Mouse (Mus musculus): Measurements from ENCODE around the gene Mgat5.

Mgat5 gene

GRCm38 (mm10) chr1:127217665-127218064 is 12.8 kb downstream of the Mgat5 start:
- no peak for DNase-seq (ENCODE audit: low spot score in 2 of 2)

DNA sequence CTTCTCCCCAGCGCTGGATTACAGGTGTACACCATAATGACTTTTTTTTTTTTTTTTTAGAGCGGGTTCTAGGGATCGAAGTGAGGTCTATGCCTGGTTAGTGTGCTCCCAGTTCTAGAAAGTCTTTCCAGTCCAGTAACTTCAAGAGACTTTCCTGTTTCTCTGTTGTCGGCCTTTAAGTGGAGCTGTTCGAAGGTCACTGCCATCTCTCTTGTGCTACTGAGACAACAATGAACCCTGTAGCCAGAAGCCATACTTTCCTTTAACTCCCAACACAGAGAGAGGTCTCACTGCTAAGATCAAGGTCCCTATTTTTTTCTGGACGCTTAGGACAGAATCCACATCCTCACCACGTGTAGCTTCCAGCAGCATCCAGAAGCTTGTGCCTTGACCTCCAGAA is 13.4 kb downstream of the Mgat5 start:
- no peak for DNase-seq (ENCODE audit: low spot score in 2 of 2)

- no peak for DNase-seq (ENCODE audit: low spot score in 2 of 2)
Measured at GRCm38 (mm10) chr1:127219161-127219560, 14.3 kb downstream of the Mgat5 start.

- DNase-seq (ENCODE audit: low spot score in 2 of 2) = no peak
Measured at GRCm38 (mm10) chr1:127219621-127220020, 14.8 kb downstream of the Mgat5 start.

- DNase-seq (ENCODE audit: low spot score in 2 of 2) = no peak
Measured at GRCm38 (mm10) chr1:127221998-127222736, 17.4 kb downstream of the Mgat5 start.

DNA sequence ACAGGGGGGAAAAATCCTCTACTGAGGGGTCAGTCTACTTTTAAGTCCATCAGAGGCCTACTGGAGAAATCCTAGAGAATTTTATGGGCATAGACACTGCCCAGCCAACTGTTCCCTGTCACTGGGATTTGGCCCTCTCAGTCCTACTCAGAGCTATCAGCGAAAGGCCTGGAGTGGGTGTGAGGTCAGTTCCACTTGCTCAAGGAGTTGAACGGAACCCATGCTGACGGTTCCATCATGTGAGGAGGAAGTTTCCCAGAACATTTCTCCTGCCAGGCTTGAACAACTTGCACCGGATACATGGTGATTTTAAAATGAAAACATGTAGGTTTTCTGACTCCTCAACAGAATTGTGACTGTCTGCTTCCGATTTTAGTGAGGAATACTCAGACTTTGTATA is 20.2 kb downstream of the Mgat5 start:
- no peak for DNase-seq (ENCODE audit: low spot score in 2 of 2)

- no peak for DNase-seq (ENCODE audit: low spot score in 2 of 2)
Measured at GRCm38 (mm10) chr1:127229011-127229410, 24.2 kb downstream of the Mgat5 start.

GRCm38 (mm10) chr1:127230468-127230867 is 25.7 kb downstream of the Mgat5 start:
- no peak for DNase-seq (ENCODE audit: low spot score in 2 of 2)

DNA sequence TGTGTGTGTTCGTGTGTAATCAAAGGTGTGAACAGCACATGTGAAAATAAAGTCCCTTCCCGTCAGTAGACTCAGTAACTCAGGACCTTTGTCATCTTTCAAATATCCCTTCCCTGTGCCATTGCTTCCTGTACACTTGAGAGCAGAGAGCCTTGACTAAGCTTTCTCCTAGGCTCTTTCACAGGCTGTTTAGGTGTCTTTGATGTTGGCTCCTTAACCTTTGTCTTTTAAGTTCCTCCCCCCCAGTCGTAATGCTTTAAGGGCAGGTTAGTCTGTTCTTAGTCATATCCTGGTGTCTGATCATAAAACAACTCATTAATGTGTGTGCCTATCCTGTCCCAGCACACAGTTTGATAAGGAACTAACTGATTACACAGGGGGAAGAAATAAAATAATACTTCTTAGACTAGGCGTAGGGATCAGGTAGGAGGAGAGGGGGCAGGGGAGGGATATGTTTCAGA is 28.4 kb downstream of the Mgat5 start:
- no peak for DNase-seq (ENCODE audit: low spot score in 2 of 2)

GRCm38 (mm10) chr1:127235157-127235556 is 30.3 kb downstream of the Mgat5 start:
- no peak for DNase-seq (ENCODE audit: low spot score in 2 of 2)

- DNase-seq (ENCODE audit: low spot score in 2 of 2) = no peak
Measured at GRCm38 (mm10) chr1:127236396-127236795, 31.6 kb downstream of the Mgat5 start.

DNA sequence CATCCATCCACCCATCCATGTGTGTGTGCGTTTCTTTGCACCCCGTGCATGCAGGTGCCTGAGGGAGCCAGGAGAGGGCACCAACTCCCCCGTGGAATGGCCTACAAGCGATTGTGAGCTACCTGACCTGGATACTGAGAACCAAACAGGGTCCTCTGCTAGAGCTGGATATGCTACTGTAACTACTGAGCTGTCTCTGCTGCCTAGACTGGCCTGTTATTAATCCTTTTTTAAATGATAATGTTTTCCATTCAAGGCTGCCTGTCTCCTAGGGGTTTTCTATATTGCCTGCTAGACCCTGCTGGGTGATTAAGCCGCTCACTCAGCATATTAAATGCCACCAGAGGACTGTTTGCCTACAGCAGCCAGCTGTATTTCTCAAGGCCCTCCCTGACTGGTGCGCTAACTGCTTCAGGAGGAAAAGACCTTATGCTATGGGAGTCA is 34.1 kb downstream of the Mgat5 start:
- DNase-seq (ENCODE audit: low spot score in 2 of 2) = no peak

- no peak for DNase-seq (ENCODE audit: low spot score in 2 of 2)
Measured at GRCm38 (mm10) chr1:127239914-127240313, 35.1 kb downstream of the Mgat5 start.

- no peak for DNase-seq (ENCODE audit: low spot score in 2 of 2)
Measured at GRCm38 (mm10) chr1:127242151-127242887, 37.5 kb downstream of the Mgat5 start.

DNA sequence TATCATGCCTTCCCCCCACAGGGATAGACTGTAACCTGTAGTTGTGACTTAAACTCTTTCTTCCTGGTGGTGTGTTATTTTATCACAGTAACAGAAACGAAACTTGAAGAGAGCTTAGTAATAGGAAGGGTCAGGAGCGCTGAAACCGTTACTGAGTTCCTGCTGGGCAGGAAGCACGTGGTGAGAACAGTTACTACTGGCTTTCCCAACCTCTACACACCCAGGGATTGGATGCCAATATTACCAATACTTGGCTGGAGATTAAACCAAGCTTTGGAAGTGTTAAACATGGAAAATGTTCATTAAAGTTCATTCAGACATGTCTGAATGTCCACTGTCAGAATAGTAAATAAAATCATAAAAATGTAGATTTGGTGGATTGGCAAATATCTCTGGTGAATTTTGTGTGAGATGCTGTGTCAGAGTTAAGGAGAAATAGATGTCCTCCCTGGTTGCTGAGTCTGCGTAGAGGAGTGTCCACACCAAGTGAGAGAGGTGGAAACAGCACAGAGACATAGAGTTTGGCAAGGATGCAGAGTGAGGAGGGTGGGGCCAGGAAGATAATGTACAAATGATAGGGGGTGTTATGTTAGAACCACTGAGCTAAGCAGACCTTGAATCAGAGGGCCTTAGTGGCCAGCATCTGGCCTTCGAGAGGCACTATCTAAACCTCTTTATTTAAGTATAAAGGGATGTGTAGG is 38.2 kb downstream of the Mgat5 start:
- DNase-seq (ENCODE audit: low spot score in 2 of 2) = no peak

GRCm38 (mm10) chr1:127244054-127244770 is 39.4 kb downstream of the Mgat5 start:
- no peak for DNase-seq (ENCODE audit: low spot score in 2 of 2)

DNA sequence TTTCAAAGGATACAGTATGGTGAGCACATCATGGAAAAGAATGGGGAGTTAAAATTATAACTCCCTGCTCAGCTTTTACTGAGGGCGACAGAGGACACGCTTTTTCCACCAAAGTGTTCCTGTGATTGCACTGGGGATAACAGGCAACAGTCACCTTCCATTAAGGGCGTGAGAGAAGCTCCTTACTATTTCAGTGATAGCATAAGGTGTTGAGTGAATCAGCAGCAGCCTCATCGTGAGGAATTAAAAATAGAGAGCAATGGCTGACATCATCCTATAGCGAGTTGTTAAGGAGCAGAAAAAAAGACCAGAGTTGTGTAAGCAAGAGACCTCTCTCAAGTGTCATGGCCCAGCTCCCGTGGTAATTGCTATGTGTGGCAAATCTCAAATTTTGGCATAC is 41.3 kb downstream of the Mgat5 start:
- peak in 1 of 2 experiments; percentile 28 for DNase-seq (ENCODE audit: low spot score in 2 of 2)

DNA sequence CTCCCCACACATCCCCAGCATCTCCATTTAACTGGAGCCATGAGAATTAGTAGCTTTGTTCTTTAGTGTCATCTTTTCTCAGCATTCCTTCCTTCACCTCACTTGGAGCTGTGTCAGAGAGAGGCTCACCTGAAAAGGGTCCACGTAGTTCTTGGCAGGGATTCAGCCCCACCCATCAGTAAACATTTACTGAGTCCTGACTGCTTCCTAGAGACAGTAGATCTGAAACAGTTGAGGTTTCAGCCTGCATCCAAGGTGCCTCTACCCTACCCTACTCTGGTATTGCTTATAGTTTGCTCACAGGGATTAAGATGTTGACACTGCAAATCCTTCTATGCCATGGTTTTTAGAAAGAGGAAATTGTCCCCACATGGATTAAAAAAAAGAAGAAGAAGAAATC is 43.6 kb downstream of the Mgat5 start:
- no peak for DNase-seq (ENCODE audit: low spot score in 2 of 2)

GRCm38 (mm10) chr1:127249621-127250020 is 44.8 kb downstream of the Mgat5 start:
- no peak for DNase-seq (ENCODE audit: low spot score in 2 of 2)

DNA sequence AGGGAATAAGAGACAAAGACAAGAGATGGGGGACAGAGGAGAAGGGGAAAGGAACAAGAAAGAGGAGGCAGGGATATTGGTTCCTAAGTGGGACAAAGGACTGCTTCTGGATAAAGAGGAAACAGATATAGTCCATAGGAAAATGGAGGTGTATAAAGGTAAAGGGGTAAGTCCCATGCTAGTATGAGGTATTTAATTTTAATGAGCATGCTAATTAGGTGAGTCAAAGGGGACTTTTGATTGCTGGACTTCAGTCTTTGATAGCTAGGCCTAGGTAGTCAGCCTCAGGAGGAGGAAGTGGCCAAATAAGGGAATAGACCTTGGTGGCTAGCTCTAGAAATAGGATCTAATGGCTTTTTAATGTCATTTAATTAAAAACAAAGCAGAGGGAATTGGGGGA is 45.5 kb downstream of the Mgat5 start:
- DNase-seq (ENCODE audit: low spot score in 2 of 2) = no peak

GRCm38 (mm10) chr1:127251751-127252150 is 46.9 kb downstream of the Mgat5 start:
- DNase-seq (ENCODE audit: low spot score in 2 of 2) = no peak

- no peak for DNase-seq (ENCODE audit: low spot score in 2 of 2)
Measured at GRCm38 (mm10) chr1:127257005-127257404, 52.2 kb downstream of the Mgat5 start.
